Mouse (Mus musculus): Measurements from ENCODE around the gene Kpna1.
"Not testable (repeated sequence)": the region's sequence is repeated elsewhere in the genome, so short reads cannot be mapped to it uniquely, and the experiment has no call there.

Kpna1 gene

GRCm38 (mm10) chr16:35992391-35992790 lies 13.8 kb downstream of the Kpna1 start:
- no peak for DNase-seq (ENCODE audit: low read depth, low spot score)

DNA sequence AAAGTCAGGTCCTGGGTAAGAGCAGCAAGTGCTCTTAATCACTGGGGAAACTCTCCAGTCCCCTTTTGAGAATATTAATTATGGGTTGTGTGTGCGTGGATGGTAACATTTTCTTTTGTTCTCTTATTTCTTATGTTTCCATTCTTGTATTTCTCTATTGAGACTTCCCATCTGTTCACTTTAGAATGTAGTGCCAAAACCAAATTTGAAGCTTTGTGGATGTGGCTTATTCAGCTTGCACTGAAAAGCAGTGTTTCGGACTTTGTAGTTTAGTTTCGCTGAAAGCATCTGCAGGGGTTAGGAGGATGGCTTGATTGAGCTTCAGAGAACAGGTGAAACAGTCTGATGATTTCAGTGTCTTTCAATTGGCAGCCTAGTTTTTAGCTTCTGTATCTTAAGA lies 14.8 kb downstream of the Kpna1 start:
- no peak for DNase-seq (ENCODE audit: low read depth, low spot score)

- DNase-seq (ENCODE audit: low read depth, low spot score), result not testable (repeated sequence)
Observed at GRCm38 (mm10) chr16:35998852-35999251, 20.3 kb downstream of the Kpna1 start.

DNA sequence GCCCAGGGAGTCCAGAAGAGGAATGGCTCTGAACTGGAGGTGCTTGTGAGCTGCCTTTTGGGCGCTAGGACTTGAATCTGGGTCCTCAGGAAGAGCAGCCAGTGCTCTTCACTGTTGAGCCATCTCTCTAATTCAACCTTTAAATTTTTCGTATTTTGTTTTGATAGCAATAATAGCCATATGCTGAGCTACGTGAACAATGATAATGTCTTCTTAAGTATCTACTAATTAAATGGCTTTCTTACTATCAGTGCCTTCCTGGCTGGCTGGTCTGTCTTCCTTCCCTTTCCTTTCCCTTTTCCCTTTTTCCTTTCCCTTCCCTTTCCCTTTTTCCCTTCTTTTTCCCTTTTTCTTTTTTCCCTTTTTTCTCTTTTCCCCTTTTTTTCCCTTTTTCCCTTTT lies 29.8 kb downstream of the Kpna1 start:
- no peak for DNase-seq (ENCODE audit: low read depth, low spot score)

DNA sequence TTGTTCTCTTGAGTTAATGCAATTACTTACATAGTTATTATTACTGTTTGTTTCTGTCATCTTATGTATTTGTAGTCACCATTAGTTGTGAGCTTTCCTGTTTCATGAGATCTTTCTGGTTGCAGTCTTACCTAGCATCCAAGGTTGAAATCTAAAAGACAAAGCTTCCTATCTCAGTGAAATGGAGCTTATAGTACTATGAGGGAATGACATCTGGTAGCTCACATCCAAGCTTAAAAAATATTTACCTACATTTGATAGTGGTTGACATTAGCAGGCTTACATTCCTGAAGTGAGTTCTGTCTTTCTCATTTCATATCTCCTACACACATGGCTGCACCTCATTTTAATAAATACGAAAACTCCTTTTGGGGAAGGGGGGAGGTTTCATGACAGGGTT lies 37.8 kb downstream of the Kpna1 start:
- no peak for DNase-seq (ENCODE audit: low read depth, low spot score)

DNA sequence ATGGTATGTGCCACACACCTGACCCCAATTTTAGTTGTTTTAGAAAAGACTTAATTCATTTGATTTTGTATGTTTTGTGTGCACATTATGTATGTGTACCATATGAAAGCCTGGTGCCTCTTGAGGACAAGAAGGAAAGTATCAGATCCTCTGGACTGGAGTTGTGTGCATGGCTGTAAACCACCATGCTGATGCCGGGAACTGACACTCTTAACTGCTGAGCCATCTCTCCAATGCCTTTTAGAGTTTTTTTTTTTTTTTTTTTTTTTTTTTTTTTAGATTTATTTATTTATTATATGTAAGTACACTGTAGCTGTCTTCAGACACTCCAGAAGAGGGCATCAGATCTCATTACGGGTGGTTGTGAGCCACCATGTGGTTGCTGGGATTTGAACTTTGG lies 49.6 kb downstream of the Kpna1 start:
- DNase-seq (ENCODE audit: low read depth, low spot score), result not testable (repeated sequence)

- peak; percentile 85 for DNase-seq (ENCODE audit: low read depth, low spot score)
Observed at GRCm38 (mm10) chr16:36040640-36041624, 62.4 kb downstream of the Kpna1 start, which contains the start of gene Wdr5b. Wdr5b (plus strand) TSS chr16:36041190.

DNA sequence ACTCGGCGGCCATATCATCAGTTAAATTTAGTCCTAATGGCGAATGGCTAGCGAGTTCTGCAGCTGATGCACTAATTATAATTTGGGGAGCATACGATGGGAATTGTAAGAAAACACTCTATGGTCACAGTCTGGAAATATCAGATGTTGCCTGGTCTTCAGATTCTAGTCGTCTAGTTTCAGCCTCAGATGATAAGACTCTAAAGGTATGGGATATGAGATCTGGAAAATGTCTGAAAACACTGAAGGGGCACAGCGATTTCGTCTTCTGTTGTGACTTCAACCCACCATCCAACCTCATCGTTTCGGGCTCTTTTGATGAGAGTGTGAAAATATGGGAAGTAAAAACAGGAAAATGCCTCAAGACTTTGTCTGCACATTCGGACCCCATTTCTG lies 63.1 kb downstream of the Kpna1 start:
- no peak for DNase-seq (ENCODE audit: low read depth, low spot score)

- DNase-seq (ENCODE audit: low read depth, low spot score), result no peak
Observed at GRCm38 (mm10) chr16:36043073-36043472, 64.5 kb downstream of the Kpna1 start.

DNA sequence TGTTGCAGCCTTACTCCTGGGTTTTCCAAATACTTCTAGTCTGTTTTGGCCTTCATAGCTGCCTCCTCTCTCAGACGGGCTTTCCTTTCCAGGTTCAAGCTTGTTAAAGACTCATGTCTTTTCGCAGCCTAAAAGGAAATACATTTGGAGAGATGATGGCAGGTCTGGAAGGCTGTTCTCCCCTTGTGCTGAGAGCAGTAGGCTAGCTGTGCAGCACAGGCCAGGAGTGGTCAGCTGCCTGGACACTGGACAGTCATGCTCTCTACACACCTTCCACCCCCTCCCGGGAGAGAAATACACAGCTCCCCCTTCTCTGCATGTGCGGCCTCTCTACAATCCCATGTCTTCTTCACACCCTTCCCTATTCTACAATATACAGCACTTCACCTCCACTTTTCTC lies 65.4 kb downstream of the Kpna1 start:
- no peak for DNase-seq (ENCODE audit: low read depth, low spot score)

GRCm38 (mm10) chr16:36047538-36047937 lies 69.0 kb downstream of the Kpna1 start:
- DNase-seq (ENCODE audit: low read depth, low spot score), result no peak

DNA sequence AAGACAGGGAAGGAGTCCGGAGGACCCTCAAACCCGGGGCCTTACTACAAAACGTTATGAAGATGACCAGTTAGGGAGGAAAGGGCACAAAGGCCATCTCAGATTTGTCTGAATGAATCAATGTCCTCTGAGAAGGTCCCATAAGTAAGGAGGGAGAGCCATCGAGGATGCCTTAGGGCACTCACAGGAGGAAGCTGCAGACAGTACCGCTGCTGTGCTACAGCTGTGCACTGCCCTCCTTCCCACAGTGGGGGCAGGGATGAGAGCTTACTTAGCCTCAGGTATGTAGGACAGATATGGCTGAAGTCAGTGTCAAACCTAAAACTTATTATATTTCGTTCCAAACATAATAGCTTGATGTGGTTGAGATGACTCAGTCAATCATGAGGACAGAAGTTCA lies 72.9 kb downstream of the Kpna1 start:
- no peak for DNase-seq (ENCODE audit: low read depth, low spot score)

GRCm38 (mm10) chr16:36053524-36054275 lies 75.2 kb downstream of the Kpna1 start:
- no peak for DNase-seq (ENCODE audit: low read depth, low spot score)

DNA sequence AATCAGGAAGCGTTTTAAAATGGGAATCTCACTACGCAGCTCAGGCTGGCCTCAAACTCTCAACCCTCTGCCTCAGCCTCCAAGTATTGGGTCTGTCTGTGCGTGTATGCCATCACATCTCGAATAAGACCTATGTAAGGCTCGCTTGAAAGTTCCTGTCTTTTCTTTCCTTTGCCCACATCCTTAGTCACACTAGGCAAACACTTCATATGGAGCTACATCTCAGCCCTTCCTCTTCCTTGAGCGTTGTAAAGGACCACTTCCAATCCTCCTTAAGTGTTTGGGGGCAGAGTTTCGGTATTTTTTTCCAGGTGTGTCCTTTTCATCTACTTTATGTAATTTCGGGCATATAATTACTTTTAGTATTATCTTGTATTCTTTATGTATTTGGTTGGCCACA lies 76.4 kb downstream of the Kpna1 start:
- no peak for DNase-seq (ENCODE audit: low read depth, low spot score)

DNA sequence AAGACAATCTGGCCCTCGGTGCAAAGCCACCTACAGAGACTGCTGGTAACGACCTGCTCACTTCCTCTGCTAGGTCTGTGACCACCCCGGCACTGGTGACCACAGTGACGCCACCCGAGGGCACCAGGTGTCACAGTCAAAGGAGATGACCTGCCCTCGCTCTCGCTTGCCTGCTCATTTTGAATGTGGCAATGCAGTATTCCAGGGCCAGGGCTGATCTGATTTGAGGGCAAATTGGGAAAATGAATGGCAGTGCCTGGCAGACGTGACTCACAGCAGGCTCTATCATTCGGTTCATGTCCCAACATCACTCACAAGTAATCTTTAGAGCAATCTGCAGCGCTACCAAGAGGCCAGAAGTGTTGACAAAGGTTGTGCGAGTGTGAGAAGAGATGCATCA lies 77.9 kb downstream of the Kpna1 start:
- DNase-seq (ENCODE audit: low read depth, low spot score), result no peak

- DNase-seq (ENCODE audit: low read depth, low spot score), result no peak
Observed at GRCm38 (mm10) chr16:36057933-36058475, 79.5 kb downstream of the Kpna1 start.

DNA sequence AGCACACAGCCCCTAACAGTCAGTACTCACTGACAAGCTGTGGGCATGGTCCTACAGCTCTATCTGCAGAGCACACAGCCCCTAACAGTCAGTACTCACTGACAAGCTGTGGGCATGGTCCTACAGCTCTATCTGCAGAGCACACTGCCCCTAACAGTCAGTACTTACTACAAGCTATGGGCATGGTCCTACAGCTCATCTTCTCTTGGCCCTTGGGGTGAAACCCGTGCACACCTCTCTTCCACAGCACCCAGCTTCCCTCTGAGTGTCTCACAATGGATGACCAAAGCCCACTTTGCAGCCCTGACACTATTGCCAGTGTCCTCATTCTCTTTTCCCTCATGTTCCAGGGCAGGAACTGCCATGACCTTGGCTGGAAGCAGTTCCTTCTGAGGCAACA lies 84.0 kb downstream of the Kpna1 start:
- not testable (repeated sequence) for DNase-seq (ENCODE audit: low read depth, low spot score)

DNA sequence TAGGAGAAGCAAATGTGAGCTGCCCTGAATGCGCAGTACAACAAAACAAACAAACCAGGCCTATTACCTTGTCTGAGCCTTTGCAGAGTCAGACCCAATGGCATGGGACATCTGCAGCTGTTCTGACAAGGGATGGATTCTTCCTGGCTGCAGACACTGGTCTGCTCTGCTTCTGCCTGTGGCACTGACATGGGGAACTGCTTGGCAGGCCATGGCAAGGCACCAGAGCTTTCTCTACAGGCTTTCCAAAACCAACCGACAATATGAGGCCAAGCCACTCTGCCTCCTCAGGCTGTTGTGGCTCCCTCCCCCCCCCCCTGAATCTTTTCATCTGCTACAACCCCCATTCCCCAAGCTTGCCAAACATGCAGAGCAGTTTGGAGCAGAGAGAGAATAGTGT lies 84.8 kb downstream of the Kpna1 start:
- no peak for DNase-seq (ENCODE audit: low read depth, low spot score)

DNA sequence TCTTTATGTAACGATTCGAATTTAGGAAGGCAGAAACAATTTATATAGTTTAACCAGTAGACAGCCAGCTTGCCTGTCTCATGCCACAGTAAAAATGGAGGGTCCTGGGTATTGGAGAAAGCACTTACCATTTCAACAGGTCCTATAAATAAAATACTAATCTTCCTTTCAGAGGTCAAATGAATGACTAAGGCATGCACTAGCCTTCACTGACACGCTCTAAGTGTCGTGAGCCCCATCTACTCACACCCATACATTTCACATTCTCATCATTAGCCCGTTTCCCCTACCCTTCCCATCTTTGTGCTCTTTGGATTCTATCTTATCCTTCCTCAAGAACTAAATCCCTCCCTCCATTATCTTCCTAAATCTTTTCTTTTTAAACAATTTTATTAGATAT lies 86.4 kb downstream of the Kpna1 start:
- no peak for DNase-seq (ENCODE audit: low read depth, low spot score)

- DNase-seq (ENCODE audit: low read depth, low spot score), result no peak
Observed at GRCm38 (mm10) chr16:36067694-36068093, 89.1 kb downstream of the Kpna1 start.

- no peak for DNase-seq (ENCODE audit: low read depth, low spot score)
Observed at GRCm38 (mm10) chr16:36068356-36068755, 89.8 kb downstream of the Kpna1 start.

GRCm38 (mm10) chr16:36069819-36070575 lies 91.4 kb downstream of the Kpna1 start:
- no peak for DNase-seq (ENCODE audit: low read depth, low spot score)
